22 mouse cellular contexts compared by ENCODE assay signal in the genomic region with DNA sequence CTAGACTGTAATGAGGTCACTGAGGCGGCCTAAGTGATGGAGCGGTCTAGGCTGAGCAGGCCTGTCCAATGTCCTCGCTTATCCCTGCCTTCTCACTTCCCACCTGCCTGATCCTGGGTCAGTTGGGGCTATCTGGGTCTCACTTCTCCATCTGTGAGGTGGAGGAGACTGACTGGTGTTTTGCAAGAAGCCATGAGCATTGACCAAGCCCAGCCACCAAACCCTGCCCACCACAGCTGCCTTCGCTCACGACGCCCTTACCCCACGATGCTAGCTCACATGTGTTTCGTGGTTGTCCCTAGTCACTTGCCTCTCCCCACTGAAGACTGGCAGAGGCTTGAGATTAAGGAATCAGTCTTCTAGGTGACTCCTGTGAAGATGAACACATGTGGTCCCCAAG. TPM values are rescaled to one million over a fixed set of nuclear protein-coding genes. Genes with fewer than 3 reads are reported as not detected.
DNase-seq lines count a peak whose midpoint lies in the region; ATAC-seq lines count a peak whose summit lies in the region.
"Had no signal": no experiment of that assay in that cellular context is flagged by ENCODE, and none has a peak within 500 bp of the region (broad histone marks: within the 10 kb centered on the region; RNA-seq: fewer than 3 reads in every experiment).

No protein-coding gene starts in this region.

- no peak for DNase-seq in c-Kit-positive CD71-positive TER-119-positive erythroid progenitor cells, embryonic 14.5 days (ENCODE audit: low spot score)
- DNase-seq in ovary, postnatal 36 days (ENCODE audit: low spot score), result no peak
- DNase-seq: adrenal gland, adult 8-10 months; adrenal gland, postnatal 14 days; adrenal gland, postnatal 36 days; B cell, adult 2 months; cerebellum, adult 11 months; cerebellum, adult 18-20 months; cerebellum, adult 8-10 months; cerebellum, adult 9-11 months; cerebellum, postnatal 14 days; cerebellum, postnatal 36 days; forebrain, postnatal 0 days had no signal

- ATAC-seq in common myeloid progenitor, adult 5-6 weeks (replicated peaks; ENCODE audit: low read depth, poor library complexity, severe bottlenecking), result 0 out of 2 replicates have a peak, but pooled peaks have one; percentile 22
- peak; percentile 18; the same call in 1 of the 2 replicates for ATAC-seq in megakaryocyte, adult 5-6 weeks (ENCODE audit: poor library complexity, severe bottlenecking)
- ATAC-seq in megakaryocyte progenitor cell, adult 5-6 weeks (replicated peaks; ENCODE audit: poor library complexity), result peak; percentile 68
- ATAC-seq in monocyte, adult 5-6 weeks (replicated peaks; ENCODE audit: insufficient number of reproducible peaks, low FRiP score, low TSS enrichment, poor library complexity, severe bottlenecking), result no peak
- ATAC-seq: activated CD4-positive, CD25-positive, alpha-beta regulatory T cell, adult 4 months; CD4-positive, CD25-positive, alpha-beta regulatory T cell, adult 4 months; forebrain, embryonic 15.5 days; forebrain, postnatal 0 days; Patski had no signal

RNA-seq across cellular contexts. Expression of gene Il34, which starts 8.6 kb away (rescaled TPM):
- total RNA-seq in common myeloid progenitor, adult 5-6 weeks (2017), result not detected in 2 replicates
- total RNA-seq in megakaryocyte, adult 5-6 weeks (2015), result not detected in 2 replicates
- not detected in 2 replicates for total RNA-seq in megakaryocyte, adult 5-6 weeks (2017)
- total RNA-seq in megakaryocyte progenitor cell, adult 5-6 weeks (2015), result not detected in 2 replicates
- total RNA-seq in megakaryocyte progenitor cell, adult 5-6 weeks (2017), result not detected in 2 replicates
- not detected in 3 replicates for total RNA-seq in monocyte, adult 5-6 weeks (2017)
- total RNA-seq: G1E had no signal

RNA-seq across cellular contexts. Expression of gene Cog4, which starts 49.3 kb away (rescaled TPM):
- total RNA-seq in common myeloid progenitor, adult 5-6 weeks (2017), result 21.7 and 28.4 TPM in 2 replicates
- total RNA-seq in megakaryocyte, adult 5-6 weeks (2015), result 13.6 and 17.4 TPM in 2 replicates
- 31.8 and 35.4 TPM in 2 replicates for total RNA-seq in megakaryocyte, adult 5-6 weeks (2017)
- 10.7 and 11.2 TPM in 2 replicates for total RNA-seq in megakaryocyte progenitor cell, adult 5-6 weeks (2015)
- 27.7 and 30.7 TPM in 2 replicates for total RNA-seq in megakaryocyte progenitor cell, adult 5-6 weeks (2017)
- 31.6 to 42.9 TPM (median 40.7 TPM) in 3 replicates for total RNA-seq in monocyte, adult 5-6 weeks (2017)

RNA-seq across cellular contexts. Expression of gene Sf3b3, which starts 49.5 kb away (rescaled TPM):
- total RNA-seq in common myeloid progenitor, adult 5-6 weeks (2017), result 201 and 202 TPM in 2 replicates
- total RNA-seq in megakaryocyte, adult 5-6 weeks (2015), result 58.4 and 63.2 TPM in 2 replicates
- total RNA-seq in megakaryocyte, adult 5-6 weeks (2017), result 74.7 and 87.7 TPM in 2 replicates
- 123 and 140 TPM in 2 replicates for total RNA-seq in megakaryocyte progenitor cell, adult 5-6 weeks (2015)
- 162 and 197 TPM in 2 replicates for total RNA-seq in megakaryocyte progenitor cell, adult 5-6 weeks (2017)
- 79.7 to 124 TPM (median 114 TPM) in 3 replicates for total RNA-seq in monocyte, adult 5-6 weeks (2017)
